Mouse (Mus musculus) brain, embryonic 18.5 days (tissue): ENCODE results near the gene Ncoa3.

Experiments
- DNase-seq: peaks from one replicate; pipeline ENCODE4 v3.0.0-alpha.2; 2012; ENCODE audit warnings: low read depth, low spot score

The Ncoa3 gene

GRCm38 (mm10) chr2:166001768-166002167, 9.3 kb downstream of the Ncoa3 start:
- no peak for DNase-seq

GRCm38 (mm10) chr2:166002429-166002828, 10.0 kb downstream of the Ncoa3 start:
- DNase-seq: no peak

GRCm38 (mm10) chr2:166003004-166003403, 10.6 kb downstream of the Ncoa3 start:
- DNase-seq: no peak

- DNase-seq: no peak
Measured at GRCm38 (mm10) chr2:166007046-166007445, 14.6 kb downstream of the Ncoa3 start.

GRCm38 (mm10) chr2:166008558-166009392, 16.3 kb downstream of the Ncoa3 start:
- DNase-seq: no peak

GRCm38 (mm10) chr2:166009393-166009947, 17.0 kb downstream of the Ncoa3 start:
- no peak for DNase-seq

GRCm38 (mm10) chr2:166010321-166010720, 17.9 kb downstream of the Ncoa3 start:
- DNase-seq: no peak

GRCm38 (mm10) chr2:166011422-166011821, 19.0 kb downstream of the Ncoa3 start:
- DNase-seq: no peak

- no peak for DNase-seq
Measured at GRCm38 (mm10) chr2:166012145-166012544, 19.7 kb downstream of the Ncoa3 start.

GRCm38 (mm10) chr2:166018769-166019168, 26.3 kb downstream of the Ncoa3 start:
- no peak for DNase-seq

- no peak for DNase-seq
Measured at GRCm38 (mm10) chr2:166020026-166020425, 27.6 kb downstream of the Ncoa3 start.

GRCm38 (mm10) chr2:166021073-166021610, 28.7 kb downstream of the Ncoa3 start:
- no peak for DNase-seq

- no peak for DNase-seq
Measured at GRCm38 (mm10) chr2:166021642-166022041, 29.2 kb downstream of the Ncoa3 start.

- DNase-seq: no peak
Measured at GRCm38 (mm10) chr2:166022327-166022726, 29.9 kb downstream of the Ncoa3 start.

GRCm38 (mm10) chr2:166024079-166024478, 31.6 kb downstream of the Ncoa3 start:
- no peak for DNase-seq

- no peak for DNase-seq
Measured at GRCm38 (mm10) chr2:166024621-166025020, 32.2 kb downstream of the Ncoa3 start.

GRCm38 (mm10) chr2:166025943-166026342, 33.5 kb downstream of the Ncoa3 start:
- DNase-seq: no peak

GRCm38 (mm10) chr2:166027834-166028233, 35.4 kb downstream of the Ncoa3 start:
- no peak for DNase-seq

- no peak for DNase-seq
Measured at GRCm38 (mm10) chr2:166029232-166029631, 36.8 kb downstream of the Ncoa3 start.

GRCm38 (mm10) chr2:166030256-166030995, 38.0 kb downstream of the Ncoa3 start:
- DNase-seq: no peak

GRCm38 (mm10) chr2:166031120-166031929, 38.9 kb downstream of the Ncoa3 start:
- DNase-seq: no peak
